Mouse (Mus musculus): ENCODE data around the gene Mras.
A peak's percentile ranks its signal among the peaks of the same experiment; 100 is the strongest.

The Mras gene

GRCm38 (mm10) chr9:99357921-99358692, 79.1 kb downstream of the Mras start, which contains the start of gene Esyt3:
Gene Esyt3, minus strand, starts transcription at chr9:99358557.
- DNase-seq (ENCODE audit: low spot score in 2 of 2) = no peak

GRCm38 (mm10) chr9:99357561-99357920, 79.6 kb downstream of the Mras start:
- DNase-seq (ENCODE audit: low spot score in 2 of 2) = no peak

DNA sequence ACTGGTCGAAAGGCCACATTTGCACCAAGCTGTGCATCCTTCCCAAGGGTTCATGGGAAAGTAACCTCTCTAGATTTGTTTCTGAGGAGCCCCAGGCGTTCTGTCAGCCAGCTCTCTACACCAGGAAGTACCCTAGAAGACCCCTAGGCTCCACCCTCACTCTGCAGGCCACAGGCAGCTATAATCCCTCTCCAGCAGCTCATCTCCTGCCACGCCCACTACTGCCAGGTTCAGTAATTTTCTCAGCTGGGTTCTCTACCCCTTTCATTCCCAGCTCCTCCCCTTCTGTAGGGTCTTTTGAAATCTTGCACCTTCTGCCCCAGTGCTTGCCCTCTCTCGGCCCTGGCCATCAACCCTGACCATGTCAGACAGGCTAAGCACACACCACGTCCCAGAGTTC, 81.2 kb downstream of the Mras start:
- no peak for DNase-seq (ENCODE audit: low spot score in 2 of 2)

- no peak for DNase-seq (ENCODE audit: low spot score in 2 of 2)
Observed at GRCm38 (mm10) chr9:99354796-99355195, 82.4 kb downstream of the Mras start.

DNA sequence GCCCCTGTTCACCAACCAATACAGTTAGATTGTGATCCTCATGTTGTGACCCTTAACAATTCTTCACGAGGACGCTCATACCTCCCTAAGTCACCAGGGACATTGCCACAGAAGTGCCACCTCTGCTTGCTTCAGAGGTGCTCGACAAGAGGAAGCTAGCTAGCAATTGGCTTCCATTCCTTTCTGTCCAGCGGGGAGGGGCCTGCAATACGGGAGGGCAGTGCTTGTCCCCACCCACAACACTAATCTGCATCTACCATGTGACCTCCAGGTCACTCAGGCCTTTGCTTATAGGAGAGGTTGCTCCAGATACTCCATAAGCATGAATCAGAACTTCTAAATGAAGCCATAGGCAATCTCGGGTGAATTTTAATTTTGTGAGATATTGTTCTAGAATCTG, 83.8 kb downstream of the Mras start:
- no peak for DNase-seq (ENCODE audit: low spot score in 2 of 2)

DNA sequence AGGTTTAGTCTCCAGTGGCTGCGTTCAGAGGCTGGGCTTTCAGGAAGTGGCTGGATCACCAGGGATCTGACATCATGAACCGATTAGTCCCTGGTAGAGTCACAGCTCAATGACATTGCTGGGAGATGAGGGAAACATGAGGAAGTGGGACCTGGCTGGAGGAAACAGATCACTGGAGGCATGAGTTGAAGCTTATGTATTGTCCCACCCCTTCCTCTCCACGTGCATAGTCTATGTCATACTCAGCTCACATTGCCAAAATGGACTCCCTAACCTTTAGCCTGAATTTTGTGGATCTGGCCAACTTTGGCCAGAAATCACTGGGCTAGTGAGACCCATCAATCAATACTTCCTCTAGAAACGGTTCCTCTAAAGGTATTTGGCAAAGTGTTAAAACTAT, 84.2 kb downstream of the Mras start:
- no peak for DNase-seq (ENCODE audit: low spot score in 2 of 2)

DNA sequence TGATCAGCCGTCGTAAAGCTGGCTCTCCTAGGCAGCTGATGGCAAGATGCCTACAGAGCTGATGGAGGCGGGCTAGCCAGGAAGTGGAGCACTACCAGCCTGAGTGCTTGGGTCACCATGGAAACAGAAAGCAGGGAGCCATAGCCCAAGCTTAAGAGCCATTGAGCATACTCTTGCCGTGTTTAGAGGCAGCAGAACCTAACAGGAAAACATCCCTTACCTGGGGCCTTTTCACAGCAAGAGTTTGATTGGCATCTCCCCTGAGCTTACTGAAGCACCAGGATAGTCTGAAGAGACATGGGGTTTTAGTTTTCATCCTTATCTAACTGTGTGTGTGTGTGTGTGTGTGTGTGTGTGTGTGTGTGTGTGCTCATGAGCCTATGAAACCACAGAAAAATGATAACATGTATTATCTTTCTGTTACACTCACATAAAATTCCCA, 91.8 kb downstream of the Mras start:
- DNase-seq (ENCODE audit: low spot score in 2 of 2) = peak; percentile 32 to 57

- no peak for DNase-seq (ENCODE audit: low spot score in 2 of 2)
Observed at GRCm38 (mm10) chr9:99341600-99341999, 95.6 kb downstream of the Mras start.

GRCm38 (mm10) chr9:99340126-99340525, 97.1 kb downstream of the Mras start:
- no peak for DNase-seq (ENCODE audit: low spot score in 2 of 2)

DNA sequence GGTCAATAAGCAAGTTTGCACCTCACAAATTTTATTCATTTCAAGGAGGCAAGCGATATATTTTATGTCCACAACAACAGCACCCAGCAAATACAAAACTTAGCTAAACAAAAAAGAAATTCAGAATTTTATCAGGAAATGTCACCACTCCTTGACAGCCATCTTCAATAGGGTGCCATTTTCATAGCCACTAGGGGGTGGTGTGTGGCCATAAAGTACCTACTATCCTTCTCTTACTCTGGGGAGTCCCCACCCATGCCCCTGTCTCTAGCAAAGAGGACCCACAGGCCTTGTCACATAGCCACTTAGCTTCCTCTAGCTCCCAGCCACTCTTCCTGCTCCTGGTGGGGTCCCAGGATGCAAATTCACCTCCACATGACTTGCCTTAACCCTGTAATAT, 98.0 kb downstream of the Mras start:
- no peak for DNase-seq (ENCODE audit: low spot score in 2 of 2)

GRCm38 (mm10) chr9:99338293-99338692, 98.9 kb downstream of the Mras start:
- no peak for DNase-seq (ENCODE audit: low spot score in 2 of 2)

- no peak for DNase-seq (ENCODE audit: low spot score in 2 of 2)
Observed at GRCm38 (mm10) chr9:99336538-99336937, 100.6 kb downstream of the Mras start.
